Mouse (Mus musculus) lung, adult 2 months (tissue): ENCODE results near the gene Nup35.

Experiments used
- CTCF ChIP-seq: fragments of 200-500 bp; IDR thresholded peaks from 2 replicates; pipeline ENCODE4 v1.5.1; 2011; ENCODE audit warnings: mild to moderate bottlenecking, low read length, control low read depth; ENCODE audit not compliant: insufficient read depth
- POLR2A ChIP-seq: fragments of 200-500 bp; IDR thresholded peaks from 2 replicates; pipeline ENCODE4 v1.6.1; 2011; ENCODE audit warnings: low read depth, mild to moderate bottlenecking, control low read depth, low read length, borderline replicate concordance; ENCODE audit errors: extremely low read depth

- TF ChIP-seq CTCF, result no peak
- TF ChIP-seq POLR2A, result no peak
Observed at GRCm38 (mm10) chr2:80594215-80594918, 22.7 kb upstream of the Nup35 start.
